Mouse (Mus musculus): ENCODE data around the gene Kcnq5. TPM values are rescaled to one million over a fixed set of nuclear protein-coding genes. Genes with fewer than 3 reads are reported as not detected.

The Kcnq5 gene
- total and polyA plus RNA-seq, 3 experiments: 6.5 to 8.7 (median 8.2) TPM

- no peak for TF ChIP-seq ETS1 (conservative IDR thresholded peaks at IDR 0.05; ENCODE audit: low read depth, low read length)
- no peak for TF ChIP-seq JUND (conservative IDR thresholded peaks at IDR 0.05; ENCODE audit: low read depth, low read length)
- TF ChIP-seq SIN3A (IDR thresholded peaks at IDR 0.05; ENCODE audit: low read length): no peak
- no peak for TF ChIP-seq UBTF (IDR thresholded peaks at IDR 0.05; ENCODE audit: low read depth, low read length)
- TF ChIP-seq IRF4 (IDR thresholded peaks at IDR 0.05; ENCODE audit: low read depth, low read length): no peak
- no peak for TF ChIP-seq E2F4 (IDR thresholded peaks at IDR 0.05; ENCODE audit: insufficient replicate concordance, low read depth, low read length)
- no peak for TF ChIP-seq CHD1 (IDR thresholded peaks at IDR 0.05; ENCODE audit: low read depth, low read length)
- TF ChIP-seq TCF12 (IDR thresholded peaks at IDR 0.05; ENCODE audit: low read depth, low read length): no peak
- no peak for TF ChIP-seq MAX (IDR thresholded peaks at IDR 0.05; ENCODE audit: low read length)
- no peak for TF ChIP-seq MAZ (IDR thresholded peaks at IDR 0.05; ENCODE audit: low read depth, low read length)
- no peak for TF ChIP-seq USF1 (IDR thresholded peaks at IDR 0.05; ENCODE audit: low read depth, low read length)
- no peak for TF ChIP-seq POLR2AphosphoS2 (IDR thresholded peaks at IDR 0.05; ENCODE audit: low read depth, low read length)
- no peak for TF ChIP-seq MEF2A (IDR thresholded peaks at IDR 0.05; ENCODE audit: borderline replicate concordance, low read depth, low read length)
- no peak for TF ChIP-seq SMC3 (IDR thresholded peaks at IDR 0.05; ENCODE audit: low read depth, low read length)
- TF ChIP-seq ZNF384 (IDR thresholded peaks at IDR 0.05; ENCODE audit: low read depth, low read length): no peak
- no peak for TF ChIP-seq MAFK (IDR thresholded peaks at IDR 0.05; ENCODE audit: insufficient replicate concordance, low read length)
- in situ Hi-C loops (cut with MboI; ENCODE audit: low pct_ligation_motif_present, low pct_unique_long_range_greater_than_20kb, low sequenced_read_pairs): no loop called here
- no peak overlapping the region for H3K9ac ChIP-seq (ENCODE audit: insufficient read depth, low read depth)
- no peak for DNase-seq (ENCODE audit: extremely low read depth)
- H3K4me1 ChIP-seq (ENCODE audit: control insufficient read depth in 1 of 2, insufficient read depth in 2 of 2): no peaks in the 10 kb centered on the region
- no peaks in the 10 kb centered on the region for H3K9me3 ChIP-seq (replicated peaks; ENCODE audit: low read length)
- dilution Hi-C loops (cut with MboI; ENCODE audit: extremely low pct_ligation_motif_present, extremely low pct_unique_long_range_greater_than_20kb, low sequenced_read_pairs): no loop called here
- H3K27me3 ChIP-seq (replicated peaks): no peaks in the 10 kb centered on the region
- H3K79me2 ChIP-seq (replicated peaks; ENCODE audit: control insufficient read depth, extremely low read depth, insufficient read depth, poor library complexity, severe bottlenecking): no peaks in the 10 kb centered on the region
- H3K4me2 ChIP-seq (ENCODE audit: insufficient read depth, low read depth, poor library complexity, severe bottlenecking): no peak overlapping the region
- no peak overlapping the region for H3K4me3 ChIP-seq (replicated peaks in 1 of 3; ENCODE audit: low read depth in 2 of 3, low read length in 2 of 3, poor library complexity in 1 of 3)
- no peak overlapping the region for H3K27ac ChIP-seq (ENCODE audit: insufficient read depth, low read depth)
- H3K36me3 ChIP-seq (replicated peaks in 1 of 2; ENCODE audit: control insufficient read depth in 1 of 2, insufficient read depth in 1 of 2, low read length in 1 of 2): peaks cover 0 to 8% of the 10 kb centered on the region in 2 experiments
These were observed 503.2 kb downstream of the Kcnq5 start for GRCm38 (mm10) chr1:21458581-21458980.

- H3K36me3 ChIP-seq (replicated peaks in 1 of 2; ENCODE audit: control insufficient read depth in 1 of 2, insufficient read depth in 1 of 2, low read length in 1 of 2): peaks cover 0 to 8% of the 10 kb centered on the region in 2 experiments
- no peak overlapping the region for H3K27ac ChIP-seq (ENCODE audit: insufficient read depth, low read depth)
- H3K4me2 ChIP-seq (ENCODE audit: insufficient read depth, low read depth, poor library complexity, severe bottlenecking): no peak overlapping the region
- no peaks in the 10 kb centered on the region for H3K4me1 ChIP-seq (ENCODE audit: control insufficient read depth in 1 of 2, insufficient read depth in 2 of 2)
- in situ Hi-C loops (cut with MboI; ENCODE audit: low pct_ligation_motif_present, low pct_unique_long_range_greater_than_20kb, low sequenced_read_pairs) (no loop called here), dilution Hi-C loops (cut with MboI; ENCODE audit: extremely low pct_ligation_motif_present, extremely low pct_unique_long_range_greater_than_20kb, low sequenced_read_pairs) (no loop called here)
- H3K79me2 ChIP-seq (replicated peaks; ENCODE audit: control insufficient read depth, extremely low read depth, insufficient read depth, poor library complexity, severe bottlenecking): no peaks in the 10 kb centered on the region
- no peaks in the 10 kb centered on the region for H3K27me3 ChIP-seq (replicated peaks)
- no peak for DNase-seq (ENCODE audit: extremely low read depth)
- H3K9ac ChIP-seq (ENCODE audit: insufficient read depth, low read depth): no peak overlapping the region
- H3K4me3 ChIP-seq (replicated peaks in 1 of 3; ENCODE audit: low read depth in 2 of 3, low read length in 2 of 3, poor library complexity in 1 of 3): no peak overlapping the region
- H3K9me3 ChIP-seq (replicated peaks; ENCODE audit: low read length): no peaks in the 10 kb centered on the region
- no peak for TF ChIP-seq ZNF384 (IDR thresholded peaks at IDR 0.05; ENCODE audit: low read depth, low read length)
- no peak for TF ChIP-seq MXI1 (IDR thresholded peaks at IDR 0.05; ENCODE audit: low read depth, low read length)
- TF ChIP-seq MAX (IDR thresholded peaks at IDR 0.05; ENCODE audit: low read length): no peak
- TF ChIP-seq CTCF (conservative IDR thresholded peaks at IDR 0.05 in 1 of 2, IDR thresholded peaks at IDR 0.05 in 1 of 2; ENCODE audit: low read depth in 2 of 2, low read length in 2 of 2): no peak
- TF ChIP-seq JUND (conservative IDR thresholded peaks at IDR 0.05; ENCODE audit: low read depth, low read length): no peak
- no peak for TF ChIP-seq MAFK (IDR thresholded peaks at IDR 0.05; ENCODE audit: insufficient replicate concordance, low read length)
- no peak for TF ChIP-seq JUN (IDR thresholded peaks at IDR 0.05; ENCODE audit: insufficient read depth, low read depth, low read length)
- no peak for TF ChIP-seq NELFE (IDR thresholded peaks at IDR 0.05; ENCODE audit: low read depth, low read length)
- TF ChIP-seq BHLHE40 (IDR thresholded peaks at IDR 0.05; ENCODE audit: low read depth, low read length): no peak
- TF ChIP-seq RAD21 (IDR thresholded peaks at IDR 0.05; ENCODE audit: low read depth, low read length): no peak
- TF ChIP-seq POLR2A (IDR thresholded peaks at IDR 0.05; ENCODE audit: low read depth, low read length): no peak
- TF ChIP-seq CHD2 (IDR thresholded peaks at IDR 0.05; ENCODE audit: low read length): no peak
- no peak for TF ChIP-seq E2F4 (IDR thresholded peaks at IDR 0.05; ENCODE audit: insufficient replicate concordance, low read depth, low read length)
- TF ChIP-seq HCFC1 (IDR thresholded peaks at IDR 0.05; ENCODE audit: low read depth, low read length): no peak
These were observed 505.8 kb downstream of the Kcnq5 start for GRCm38 (mm10) chr1:21455971-21456370.
